Mouse (Mus musculus): ENCODE data around the gene Abhd8.
"Not testable (repeated sequence)": the region's sequence is repeated elsewhere in the genome, so short reads cannot be mapped to it uniquely, and the experiment has no call there.

Gene Abhd8

GRCm38 (mm10) chr8:71457659-71458270 lies 5.7 kb downstream of the Abhd8 start:
- no peak for DNase-seq

GRCm38 (mm10) chr8:71456906-71457305 lies 6.5 kb downstream of the Abhd8 start:
- DNase-seq = no peak

- no peak for DNase-seq
These were observed 8.8 kb downstream of the Abhd8 start for GRCm38 (mm10) chr8:71454668-71455067.

DNA sequence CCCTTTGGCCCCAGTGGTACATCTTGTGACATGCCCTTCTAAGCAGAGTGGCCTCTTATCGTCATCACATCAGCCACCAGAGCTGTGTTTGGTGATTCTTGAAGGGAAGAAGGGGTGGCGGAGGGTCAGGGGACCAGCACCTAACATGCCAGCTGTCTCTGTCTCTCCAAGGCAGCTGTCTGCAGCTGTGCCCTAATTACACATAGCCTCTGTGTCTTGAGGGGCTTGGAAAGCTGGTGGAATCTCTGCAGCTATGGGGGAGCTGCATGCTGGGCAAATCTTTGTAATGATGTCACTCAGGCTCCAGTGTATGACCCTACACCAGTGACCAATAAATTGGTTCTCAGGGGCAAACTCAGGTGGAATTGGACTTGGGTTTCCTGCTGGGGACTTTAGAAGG lies 10.8 kb downstream of the Abhd8 start:
- DNase-seq = no peak

DNA sequence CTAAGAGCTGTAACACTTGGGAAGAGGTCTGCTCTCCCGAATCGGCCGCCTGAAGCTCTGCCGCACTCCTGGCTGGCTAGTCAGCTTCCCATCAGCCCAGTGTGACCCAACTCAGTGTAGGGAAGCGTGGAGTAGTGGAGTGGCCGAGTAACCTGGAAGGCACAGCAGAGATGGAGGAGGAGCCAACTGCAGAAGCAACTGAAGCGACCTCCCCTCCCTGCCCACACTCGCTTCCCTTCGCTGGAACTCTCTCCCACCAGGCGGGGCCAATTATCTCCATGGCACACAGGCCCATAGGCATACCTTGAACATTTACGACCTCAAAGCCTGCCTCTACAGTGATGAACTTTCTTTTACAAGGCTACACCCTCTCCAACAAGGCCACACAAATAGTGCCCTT lies 11.7 kb downstream of the Abhd8 start:
- no peak for DNase-seq

GRCm38 (mm10) chr8:71451337-71451736 lies 12.1 kb downstream of the Abhd8 start:
- no peak for DNase-seq

DNA sequence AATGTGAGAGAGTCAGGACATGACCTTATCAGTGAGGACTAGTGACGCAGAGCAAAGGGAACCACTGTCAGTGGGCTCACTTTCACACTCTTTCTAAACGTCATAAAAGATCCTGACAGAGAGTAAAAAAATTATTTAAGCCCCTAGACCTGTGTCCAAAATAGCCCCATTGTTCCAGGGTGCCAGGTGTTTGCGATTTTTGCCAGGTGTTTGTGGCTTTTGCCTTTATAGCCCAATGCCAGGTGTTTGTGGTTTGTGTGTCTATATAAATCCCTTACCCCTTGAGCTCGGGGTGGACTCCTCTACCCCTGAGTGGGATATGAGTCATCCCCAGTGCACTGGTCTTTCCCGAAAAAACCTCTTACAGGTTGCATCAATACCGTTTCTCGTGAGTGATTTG lies 18.4 kb downstream of the Abhd8 start:
- no peak for DNase-seq

GRCm38 (mm10) chr8:71441404-71441803 lies 22.1 kb downstream of the Abhd8 start:
- DNase-seq = no peak

- no peak for DNase-seq
These were observed 26.4 kb downstream of the Abhd8 start for GRCm38 (mm10) chr8:71437041-71437440.

DNA sequence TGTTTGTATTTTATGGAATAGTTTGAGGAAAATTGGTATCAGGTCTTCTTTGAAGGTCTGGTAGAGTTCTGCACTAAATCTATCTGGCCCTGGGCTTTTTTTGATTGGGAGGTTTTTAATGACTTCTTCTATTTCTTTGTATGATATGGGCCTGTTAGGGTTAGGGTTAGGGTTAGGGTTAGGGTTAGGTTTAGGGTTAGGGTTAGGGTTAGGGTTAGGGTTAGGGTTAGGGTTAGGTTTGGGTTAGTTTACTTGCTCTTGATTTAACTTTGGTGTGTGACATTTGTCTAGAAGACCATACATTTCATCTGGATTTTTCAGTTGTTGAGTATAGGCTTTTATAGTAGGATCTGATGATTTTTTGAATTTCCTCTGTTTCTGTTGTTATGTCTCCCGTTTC lies 30.5 kb downstream of the Abhd8 start:
- DNase-seq = not testable (repeated sequence)

DNA sequence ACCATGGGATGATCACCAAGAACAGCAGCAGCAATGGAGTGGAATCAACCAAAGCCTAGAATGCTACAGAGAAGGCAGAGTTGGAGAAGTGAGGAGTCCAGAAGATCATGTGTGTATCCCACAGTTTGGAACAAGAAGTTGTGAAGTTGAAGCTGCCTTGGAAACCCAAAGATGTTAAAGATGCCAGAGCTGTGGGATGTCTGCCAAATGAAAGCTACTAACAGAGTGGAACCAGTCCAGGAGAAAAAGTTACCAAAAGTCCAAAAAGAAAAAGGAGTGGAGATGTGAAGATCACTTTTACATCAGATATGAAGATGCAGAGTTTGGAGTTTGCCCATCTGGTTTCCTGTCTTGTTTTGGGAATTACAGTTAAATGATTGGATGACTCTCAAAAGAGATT lies 41.3 kb downstream of the Abhd8 start:
- DNase-seq = no peak

GRCm38 (mm10) chr8:71411535-71412273 lies 51.8 kb downstream of the Abhd8 start:
- no peak for DNase-seq

GRCm38 (mm10) chr8:71408231-71408630 lies 55.2 kb downstream of the Abhd8 start:
- no peak for DNase-seq

DNA sequence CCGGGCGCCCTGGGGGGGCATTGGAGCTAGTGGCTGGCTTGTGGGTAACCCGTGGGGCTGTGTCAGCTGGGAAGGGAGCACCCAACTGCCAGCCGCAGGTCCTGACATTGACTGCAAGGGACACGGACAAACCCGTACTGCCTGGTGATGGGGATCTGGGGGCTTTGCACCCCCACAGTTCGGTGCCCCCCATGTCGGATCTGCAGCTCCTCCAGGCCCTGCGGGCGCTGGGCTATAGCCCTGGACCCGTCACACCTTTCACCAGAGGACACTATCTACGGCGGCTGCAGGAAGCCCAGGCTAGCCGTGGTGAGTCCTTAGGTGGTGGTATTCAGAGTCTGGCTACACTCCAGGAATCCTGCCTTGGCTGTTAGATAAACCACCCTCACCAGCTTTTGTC lies 56.0 kb downstream of the Abhd8 start:
- DNase-seq = no peak
